ENCODE assay signal across 25 mouse cellular contexts in the genomic region with DNA sequence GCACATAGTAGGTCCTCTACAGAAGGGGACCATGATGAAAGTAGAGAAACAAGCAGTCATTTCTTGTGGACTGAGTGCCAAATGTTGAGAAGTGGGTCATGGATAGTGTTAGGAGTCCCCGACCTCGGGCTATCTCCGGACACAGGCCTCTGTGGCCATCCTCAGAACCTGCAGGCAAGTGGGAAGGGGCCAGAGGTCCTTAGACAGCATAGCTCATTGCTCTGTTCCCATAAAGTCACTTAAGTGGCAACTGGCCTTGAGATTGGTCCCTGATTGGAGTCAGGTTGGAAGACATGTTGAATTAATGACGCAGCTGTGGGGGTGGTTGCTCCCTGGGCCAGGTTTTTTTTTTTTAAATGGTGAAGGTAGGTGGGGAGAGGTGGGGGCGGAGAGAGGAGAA.
DNase-seq lines count a peak whose midpoint lies in the region; ATAC-seq and TF ChIP-seq lines count a peak whose summit lies in the region.
"Had no signal": no experiment of that assay in that cellular context is flagged by ENCODE, and none has a peak within 500 bp of the region (broad histone marks: within the 10 kb centered on the region; RNA-seq: fewer than 3 reads in every experiment).

No protein-coding gene starts in this region.

- no peak overlapping the region for H3K9ac ChIP-seq in limb, embryonic 11.5 days (ENCODE audit: low read length)
- H3K9ac ChIP-seq in limb, embryonic 14.5 days (ENCODE audit: low read depth, low read length, severe bottlenecking): no peak overlapping the region
- H3K9ac ChIP-seq: forebrain, embryonic 13.5 days; heart, embryonic 13.5 days; hindbrain, embryonic 14.5 days had no signal

- DNase-seq in gastrocnemius, postnatal 14 days: peak; percentile 1
- no peak for DNase-seq in gastrocnemius, postnatal 10 days
- peak; percentile 58 for DNase-seq in limb, embryonic 11.5 days (ENCODE audit: low spot score)
- no peak for DNase-seq in limb, embryonic 14.5 days (ENCODE audit: low spot score)
- DNase-seq in left cerebral cortex, adult 9 months (ENCODE audit: low spot score in 2 of 2): no peak
- no peak for DNase-seq in cerebellum, adult 18-20 months
- DNase-seq: adrenal gland, postnatal 10 days; adrenal gland, postnatal 36 days; cerebellum, adult 2 months; cerebellum, adult 9-11 months; cerebellum, postnatal 25 days; heart, adult 18-20 months; heart, postnatal 14 days; heart, postnatal 4 days had no signal

- 0 out of 2 replicates have a peak overlapping the region, but pooled peaks have one; percentile 20 for H3K4me3 ChIP-seq in E14TG2a.4 (replicated peaks; ENCODE audit: low read length)
- no peak overlapping the region for H3K4me3 ChIP-seq in limb, embryonic 11.5 days (ENCODE audit: low read depth, low read length)
- H3K4me3 ChIP-seq in limb, embryonic 14.5 days (replicated peaks; ENCODE audit: low read length): no peak overlapping the region
- H3K4me3 ChIP-seq: forebrain, embryonic 10.5 days; forebrain, embryonic 13.5 days; heart, embryonic 10.5 days; heart, embryonic 13.5 days had no signal

- peak overlapping the region; percentile 49 for H3K27ac ChIP-seq in limb, embryonic 11.5 days (replicated peaks; ENCODE audit: low read depth, low read length)
- H3K27ac ChIP-seq in limb, embryonic 14.5 days (replicated peaks; ENCODE audit: low read depth, low read length): no peak overlapping the region
- H3K27ac ChIP-seq: forebrain, embryonic 10.5 days; forebrain, embryonic 13.5 days; heart, embryonic 10.5 days; heart, embryonic 13.5 days; hindbrain, embryonic 14.5 days; hindbrain, postnatal 0 days had no signal

- no peak for TF ChIP-seq CTCF in E14TG2a.4 (conservative IDR thresholded peaks at IDR 0.05; ENCODE audit: low read length)

- no peaks in the 10 kb centered on the region for H3K9me3 ChIP-seq in E14TG2a.4 (ENCODE audit: low read length)
- H3K9me3 ChIP-seq in limb, embryonic 11.5 days (ENCODE audit: control insufficient read depth, low read length): no peaks in the 10 kb centered on the region
- no peaks in the 10 kb centered on the region for H3K9me3 ChIP-seq in limb, embryonic 14.5 days (ENCODE audit: control insufficient read depth, low read length)
- H3K9me3 ChIP-seq: forebrain, embryonic 10.5 days; forebrain, embryonic 13.5 days; heart, embryonic 10.5 days; heart, embryonic 13.5 days had no signal

- H3K36me3 ChIP-seq in E14TG2a.4 (ENCODE audit: insufficient read depth, low read length): peaks cover 4% of the 10 kb centered on the region; the same call in 1 of the 2 replicates
- H3K36me3 ChIP-seq in limb, embryonic 11.5 days (ENCODE audit: control insufficient read depth, insufficient read depth, low read length): no peaks in the 10 kb centered on the region
- no peaks in the 10 kb centered on the region for H3K36me3 ChIP-seq in limb, embryonic 14.5 days (ENCODE audit: control insufficient read depth, insufficient read depth, low read length)
- H3K36me3 ChIP-seq: forebrain, embryonic 10.5 days; G1E; heart, embryonic 10.5 days; heart, embryonic 13.5 days had no signal

- H3K4me2 ChIP-seq in limb, embryonic 11.5 days (ENCODE audit: low read depth, severe bottlenecking): no peak overlapping the region
- no peak overlapping the region for H3K4me2 ChIP-seq in limb, embryonic 14.5 days (replicated peaks; ENCODE audit: low read depth, low read length, severe bottlenecking)
- H3K4me2 ChIP-seq: forebrain, embryonic 13.5 days; heart, embryonic 13.5 days; hindbrain, embryonic 14.5 days had no signal

- peaks cover 60% of the 10 kb centered on the region for H3K4me1 ChIP-seq in E14TG2a.4 (replicated peaks; ENCODE audit: low read depth, low read length)
- peaks cover 69% of the 10 kb centered on the region for H3K4me1 ChIP-seq in limb, embryonic 11.5 days (ENCODE audit: control insufficient read depth, insufficient read depth, low read length)
- peaks cover 49% of the 10 kb centered on the region for H3K4me1 ChIP-seq in limb, embryonic 14.5 days (ENCODE audit: control insufficient read depth, insufficient read depth, low read length)
- H3K4me1 ChIP-seq: forebrain, embryonic 13.5 days had no signal

- WGBS in limb, embryonic 11.5 days: 58% methylated on average over 5 of the region's 5 CpGs
- 23% methylated on average over 5 of the region's 5 CpGs for WGBS in limb, embryonic 14.5 days

- no peak for TF ChIP-seq POLR2A in limb, embryonic 14.5 days (IDR thresholded peaks at IDR 0.05; ENCODE audit: borderline replicate concordance, extremely low read depth, insufficient read depth, insufficient read length)

- intact Hi-C loops in gastrocnemius, postnatal 14 days (cut with DNase I; ENCODE audit: low total_unique reads): no loop called here

- H3K27me3 ChIP-seq in E14TG2a.4 (ENCODE audit: insufficient read depth, low read length): 0 out of 2 replicates have a peak, but pooled peaks cover 4% of the 10 kb centered on the region
- H3K27me3 ChIP-seq in limb, embryonic 11.5 days (ENCODE audit: control insufficient read depth, insufficient read depth, low read length): no peaks in the 10 kb centered on the region
- H3K27me3 ChIP-seq in limb, embryonic 14.5 days (ENCODE audit: control insufficient read depth, insufficient read depth, low read length): no peaks in the 10 kb centered on the region
- H3K27me3 ChIP-seq: forebrain, embryonic 13.5 days had no signal

- ATAC-seq in limb, embryonic 11.5 days (ENCODE audit: insufficient number of reproducible peaks, low FRiP score, low TSS enrichment, low read depth): no peak
- ATAC-seq in limb, embryonic 14.5 days (ENCODE audit: low FRiP score, low read depth): peak; percentile 14; the same call in 1 of the 2 replicates
- ATAC-seq: forebrain, embryonic 13.5 days; forebrain, embryonic 16.5 days; hindbrain, postnatal 0 days; inflammation-experienced regulatory T-cells, adult 6 months; Patski had no signal

Comparison
In these comparisons a context has a peak if more than half of its experiments do, and no peak if none do; other contexts are left out.
1. DNase-seq: peak in gastrocnemius, postnatal 14 days (single experiment) and limb, embryonic 11.5 days (single experiment); none in gastrocnemius, postnatal 10 days (single experiment), limb, embryonic 14.5 days (single experiment), left cerebral cortex, adult 9 months (0 of 2) and cerebellum, adult 18-20 months (0 of 2).